Mouse (Mus musculus): Measurements from ENCODE around the gene Htr3a. TPM values are rescaled to one million over a fixed set of nuclear protein-coding genes. Genes with fewer than 3 reads are reported as not detected.

Gene Htr3a
- 1 to 10 TPM; 3.5 to 4.1 TPM for total RNA-seq (2021)

GRCm38 (mm10) chr9:48910885-48911537 lies at the start of gene Htr3a:
TSS of gene Htr3a (minus strand) at chr9:48911099.
- DNase-seq (ENCODE audit: extremely low spot score in 1 of 2, low spot score in 2 of 2): peak; percentile 50 to 78
- intact Hi-C loops (cut with DNase I): no loop called here

- no peak for DNase-seq (ENCODE audit: extremely low spot score in 1 of 2, low spot score in 2 of 2)
Observed at GRCm38 (mm10) chr9:48947565-48947964, 36.7 kb upstream of the Htr3a start.

DNA sequence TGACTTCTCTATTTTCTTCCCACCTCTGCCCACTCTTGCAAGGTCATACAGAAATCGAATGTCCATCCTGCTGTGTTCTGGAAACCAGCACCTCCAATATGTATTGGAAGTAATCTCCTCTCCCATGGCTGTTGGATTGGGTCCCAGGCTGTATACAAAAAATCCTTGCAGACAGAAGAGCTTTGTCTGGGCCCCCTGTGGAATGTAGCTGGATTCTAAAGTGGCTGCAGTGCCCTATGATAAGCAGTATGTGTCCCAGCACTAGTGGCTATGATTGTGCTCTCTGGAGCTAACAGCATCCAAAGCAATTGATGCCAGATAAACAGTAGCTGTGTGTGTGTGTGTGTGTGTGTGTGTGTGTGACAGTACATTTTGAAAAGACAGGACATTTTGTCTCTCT lies 31.4 kb upstream of the Htr3a start:
- intact Hi-C loops (cut with DNase I): no loop called here
- DNase-seq (ENCODE audit: extremely low spot score in 1 of 2, low spot score in 2 of 2): no peak

More at GRCm38 (mm10) chr9:48947565-48947964, 36.7 kb upstream of the Htr3a start:
- intact Hi-C loops (cut with DNase I): no loop called here

DNA sequence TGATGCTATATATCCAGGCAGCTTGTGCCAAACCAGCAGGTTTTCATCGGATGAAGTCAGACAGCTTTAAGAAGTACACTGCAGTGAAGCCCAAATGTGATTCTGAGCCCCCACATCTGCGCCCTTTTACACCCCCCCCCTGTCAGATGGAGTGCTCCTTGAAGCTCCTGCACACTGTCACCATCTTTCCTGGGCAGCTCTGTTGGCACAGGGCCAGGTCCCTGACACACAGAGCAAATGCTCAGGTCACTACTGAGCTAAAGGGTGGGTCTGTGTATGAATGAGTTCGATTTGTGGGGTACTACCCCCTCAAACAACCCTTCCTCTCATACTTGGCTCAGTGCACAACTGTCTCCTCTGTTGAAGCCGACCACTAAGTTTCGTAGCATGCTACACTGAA lies 18.5 kb upstream of the Htr3a start:
- peak in 1 of 2 experiments; percentile 29 for DNase-seq (ENCODE audit: extremely low spot score in 1 of 2, low spot score in 2 of 2)
- intact Hi-C loops (cut with DNase I): no loop called here

- no peak for DNase-seq (ENCODE audit: extremely low spot score in 1 of 2, low spot score in 2 of 2)
- intact Hi-C loops (cut with DNase I): no loop called here
Observed at GRCm38 (mm10) chr9:48928781-48929180, 17.9 kb upstream of the Htr3a start.

GRCm38 (mm10) chr9:48916011-48916788 lies 5.3 kb upstream of the Htr3a start:
- intact Hi-C loops (cut with DNase I): no loop called here
- no peak for DNase-seq (ENCODE audit: extremely low spot score in 1 of 2, low spot score in 2 of 2)

- intact Hi-C loops (cut with DNase I): loop anchor here (5.0 kb wide), 1 partner anchor 63 kb away; no protein-coding TSS in a partner anchor
- no peak for DNase-seq (ENCODE audit: extremely low spot score in 1 of 2, low spot score in 2 of 2)
Observed at GRCm38 (mm10) chr9:48904421-48904820, 6.5 kb downstream of the Htr3a start.

DNA sequence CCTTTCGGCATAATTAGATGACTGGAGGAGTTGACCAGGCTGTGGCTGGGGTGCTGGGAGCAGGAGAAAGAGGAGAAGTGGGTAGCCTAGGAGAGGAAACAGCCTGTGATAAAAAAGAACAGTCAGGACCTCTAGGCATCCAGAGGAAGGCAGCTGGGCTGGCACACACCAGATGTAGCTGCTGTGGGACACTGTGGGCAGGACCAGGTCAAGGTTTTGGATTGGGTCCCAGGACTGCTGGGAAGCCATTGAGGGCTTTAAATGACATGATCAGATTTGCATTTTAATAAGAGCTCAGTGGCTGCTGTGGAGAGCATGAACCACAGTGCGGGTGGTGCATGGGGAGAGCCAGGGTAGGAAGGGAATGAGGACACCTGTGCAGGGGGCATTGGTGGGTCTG lies 7.1 kb downstream of the Htr3a start:
- no peak for DNase-seq (ENCODE audit: extremely low spot score in 1 of 2, low spot score in 2 of 2)
- intact Hi-C loops (cut with DNase I): loop anchor here (5.0 kb wide), 1 partner anchor 64 kb away; no protein-coding TSS in a partner anchor

DNA sequence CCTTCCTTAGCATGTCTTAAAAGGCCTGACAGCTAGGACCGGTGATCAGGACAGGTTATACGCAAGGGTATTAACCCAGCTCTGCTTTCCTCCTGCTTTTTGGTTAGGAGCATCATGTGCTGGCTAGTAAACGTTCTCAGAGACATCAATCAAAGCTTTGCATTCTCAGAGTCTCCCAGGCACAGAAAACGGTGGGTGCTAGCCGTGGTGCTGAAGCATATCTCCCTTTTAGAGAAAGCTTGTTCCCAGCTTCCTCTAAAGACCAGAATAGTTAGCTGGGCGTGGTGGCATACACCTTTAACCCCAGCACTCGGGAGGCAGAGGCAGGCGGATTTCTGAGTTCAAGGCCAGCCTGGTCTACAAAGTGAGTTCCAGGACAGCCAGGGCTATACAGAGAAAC lies 12.3 kb downstream of the Htr3a start:
- intact Hi-C loops (cut with DNase I): no loop called here
- no peak for DNase-seq (ENCODE audit: extremely low spot score in 1 of 2, low spot score in 2 of 2)

DNA sequence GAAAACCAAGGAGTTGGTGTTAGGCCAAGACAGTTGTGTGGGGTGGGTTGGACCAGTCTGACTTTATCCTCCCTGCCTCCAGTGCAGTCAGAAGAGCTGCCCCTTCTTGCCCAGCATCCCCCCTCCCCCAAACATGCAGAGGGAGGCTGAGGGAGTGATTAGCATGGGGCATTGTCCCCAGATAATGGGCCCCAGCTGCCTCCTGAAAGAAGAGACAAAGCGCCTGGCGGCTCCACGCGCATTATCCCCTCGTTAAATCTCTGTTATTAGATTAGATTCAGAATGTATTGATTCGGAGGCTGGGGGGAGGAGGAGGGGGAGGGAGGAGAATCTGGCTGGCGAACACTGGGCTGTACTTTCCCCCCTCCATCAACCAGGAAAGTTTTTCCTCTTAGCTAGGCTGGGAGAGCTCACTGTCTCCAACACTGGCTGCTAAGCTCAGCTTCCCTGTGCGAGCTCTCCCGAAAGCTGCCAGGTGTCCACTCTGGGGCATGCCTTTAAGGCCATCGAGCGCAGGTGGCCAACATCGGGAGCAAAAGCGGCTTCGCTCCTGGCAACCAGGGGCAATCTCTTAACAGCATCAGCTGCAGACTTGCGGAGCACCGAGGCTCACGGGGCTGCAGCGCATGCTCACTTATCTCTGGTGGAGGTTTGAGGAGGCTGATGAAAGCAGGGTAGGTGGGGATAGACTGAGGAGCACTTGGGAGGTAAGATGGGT lies 14.9 kb downstream of the Htr3a start:
- no peak for DNase-seq (ENCODE audit: extremely low spot score in 1 of 2, low spot score in 2 of 2)
- intact Hi-C loops (cut with DNase I): no loop called here

GRCm38 (mm10) chr9:48894755-48895154 lies 16.1 kb downstream of the Htr3a start:
- no peak for DNase-seq (ENCODE audit: extremely low spot score in 1 of 2, low spot score in 2 of 2)
- intact Hi-C loops (cut with DNase I): loop anchor here (1.0 to 5.0 kb wide), 2 partner anchors 78 to 248 kb away; no protein-coding TSS in a partner anchor

DNA sequence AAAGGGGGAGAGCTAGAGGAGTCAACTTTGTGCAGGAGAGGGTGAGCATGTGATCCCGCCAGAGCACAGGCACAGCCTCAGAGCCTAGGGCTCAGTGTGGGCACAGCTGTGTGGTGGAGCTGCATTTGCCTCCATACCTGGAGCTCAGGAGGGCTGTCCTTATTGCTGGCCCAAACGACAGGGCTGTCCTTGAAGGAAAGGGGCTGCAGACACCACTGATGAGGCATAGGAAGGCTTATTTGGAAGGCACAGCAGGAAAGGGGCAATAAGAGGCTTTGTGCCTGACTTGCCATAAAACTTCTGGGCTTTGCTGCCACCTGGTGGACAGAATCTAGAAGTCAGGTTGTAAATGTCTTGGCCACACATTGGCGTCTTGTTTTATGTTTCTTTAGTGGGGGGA lies 16.9 kb downstream of the Htr3a start:
- intact Hi-C loops (cut with DNase I): loop anchor here (1.0 to 5.0 kb wide), 2 partner anchors 78 to 248 kb away; no protein-coding TSS in a partner anchor
- DNase-seq (ENCODE audit: extremely low spot score in 1 of 2, low spot score in 2 of 2): peak; percentile 66 to 79

- no peak for DNase-seq (ENCODE audit: extremely low spot score in 1 of 2, low spot score in 2 of 2)
- intact Hi-C loops (cut with DNase I): no loop called here
Observed at GRCm38 (mm10) chr9:48889093-48889492, 21.8 kb downstream of the Htr3a start.

DNA sequence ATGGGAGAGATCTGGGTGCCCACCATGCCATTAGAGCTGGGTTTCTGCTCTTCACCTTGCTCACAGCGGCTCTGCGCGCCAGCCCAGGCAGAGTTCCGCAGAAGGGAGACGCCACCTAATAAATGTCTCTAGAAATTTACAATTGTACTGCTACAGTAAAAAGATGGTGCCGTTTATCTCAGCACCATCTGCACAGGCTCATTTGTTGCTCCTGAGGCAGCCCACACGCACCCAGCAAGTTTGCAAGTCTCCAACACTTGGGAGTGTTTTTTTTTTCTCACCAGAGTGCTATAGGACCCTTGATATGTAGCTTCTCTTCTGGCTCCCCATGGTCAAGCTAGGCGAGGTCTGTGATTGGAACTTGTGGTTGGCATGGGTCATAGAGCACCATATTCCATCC lies 38.0 kb downstream of the Htr3a start:
- DNase-seq (ENCODE audit: extremely low spot score in 1 of 2, low spot score in 2 of 2): no peak
- intact Hi-C loops (cut with DNase I): no loop called here

DNA sequence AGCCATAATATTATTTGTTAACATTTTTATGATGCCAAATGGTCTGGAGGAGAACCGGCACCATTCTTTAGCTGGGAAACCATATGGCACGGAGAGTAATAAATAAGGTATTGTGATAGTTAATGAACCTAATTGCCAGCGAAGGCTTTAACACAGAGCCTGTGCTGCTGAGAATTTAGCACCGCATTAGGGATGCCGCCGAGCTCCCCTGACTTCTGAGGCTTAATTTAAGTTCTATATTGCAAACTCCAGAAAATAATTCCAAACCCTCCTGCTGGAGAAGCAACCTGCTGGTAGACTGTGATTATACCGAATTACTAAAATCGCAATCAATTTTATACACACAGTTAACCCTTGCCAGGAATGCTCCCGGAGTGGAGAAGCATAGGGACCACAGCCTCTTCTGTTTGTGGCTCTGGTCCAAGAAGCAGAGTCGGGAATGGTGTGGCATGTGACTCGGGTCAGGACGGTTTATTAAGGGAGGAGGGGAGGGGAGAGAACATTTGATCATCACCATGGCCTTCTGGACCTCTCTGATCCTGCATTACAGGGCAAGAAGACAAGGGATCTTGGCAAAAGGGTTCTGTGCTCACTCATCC lies 44.3 kb downstream of the Htr3a start:
- intact Hi-C loops (cut with DNase I): no loop called here
- DNase-seq (ENCODE audit: extremely low spot score in 1 of 2, low spot score in 2 of 2): no peak

DNA sequence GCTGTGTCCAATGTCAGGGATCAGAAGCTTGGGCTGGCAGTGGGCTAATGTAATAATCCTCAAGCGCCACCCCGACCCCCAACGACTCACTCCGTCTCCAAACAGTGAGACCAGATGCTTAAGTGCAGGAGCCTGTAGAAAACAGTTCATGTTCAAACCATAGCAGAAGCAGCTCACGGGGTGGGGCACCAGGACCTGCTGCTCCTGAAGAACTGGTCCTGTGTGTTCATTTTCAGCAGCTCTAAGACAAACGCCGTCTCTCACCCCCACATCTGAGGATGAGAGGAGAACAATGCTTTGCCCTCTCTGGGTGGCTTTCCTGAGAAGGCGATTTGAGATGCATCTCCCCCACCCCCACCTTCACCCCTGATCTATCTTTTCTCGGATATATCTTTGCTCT lies 45.7 kb downstream of the Htr3a start:
- intact Hi-C loops (cut with DNase I): no loop called here
- no peak for DNase-seq (ENCODE audit: extremely low spot score in 1 of 2, low spot score in 2 of 2)

- no peak for DNase-seq (ENCODE audit: extremely low spot score in 1 of 2, low spot score in 2 of 2)
- intact Hi-C loops (cut with DNase I): loop anchor here (2.0 kb wide), 1 partner anchor 215 kb away; no protein-coding TSS in a partner anchor
Observed at GRCm38 (mm10) chr9:48861481-48861880, 49.4 kb downstream of the Htr3a start.

GRCm38 (mm10) chr9:48860526-48860845 lies 50.4 kb downstream of the Htr3a start:
- DNase-seq (ENCODE audit: extremely low spot score in 1 of 2, low spot score in 2 of 2): peak; percentile 55 to 72
- intact Hi-C loops (cut with DNase I): loop anchor here (2.0 kb wide), 1 partner anchor 214 kb away; no protein-coding TSS in a partner anchor
